Mouse (Mus musculus) gastrocnemius, postnatal 10 days (tissue): ENCODE data around the gene Ppp1r15a. TPM values are rescaled to one million over a fixed set of nuclear protein-coding genes. Genes with fewer than 3 reads are reported as not detected.
"Not testable (repeated sequence)": the region's sequence is repeated elsewhere in the genome, so short reads cannot be mapped to it uniquely, and the experiment has no call there.

Experiments used
- DNase-seq: peaks from one replicate; pipeline ENCODE4 v3.0.0; 2021; ENCODE audit warnings: mixed read lengths
- total RNA-seq, 2 experiments: library from RNA; stranded (reverse); gene quantifications; 2 replicates each; pipeline ENCODE4 v1.2.3; 2021

The Ppp1r15a gene
- total RNA-seq, 2 experiments from 2014 or later, result 16.3 to 16.9 TPM

- DNase-seq, result not testable (repeated sequence)
Observed at GRCm38 (mm10) chr7:45484985-45485384, 41.1 kb downstream of the Ppp1r15a start.

- DNase-seq, result no peak
Observed at GRCm38 (mm10) chr7:45482166-45482565, 43.9 kb downstream of the Ppp1r15a start.

- peak; percentile 53 for DNase-seq
Observed at GRCm38 (mm10) chr7:45481374-45481927, 44.6 kb downstream of the Ppp1r15a start, which contains the start of gene Tulp2. Gene Tulp2 (plus strand): TSS chr7:45481877.

GRCm38 (mm10) chr7:45480310-45480709, 45.8 kb downstream of the Ppp1r15a start:
- DNase-seq, result not testable (repeated sequence)

- DNase-seq, result no peak
Observed at GRCm38 (mm10) chr7:45478774-45479173, 47.3 kb downstream of the Ppp1r15a start.

GRCm38 (mm10) chr7:45477003-45477402, 49.1 kb downstream of the Ppp1r15a start:
- DNase-seq, result no peak

- no peak for DNase-seq
Observed at GRCm38 (mm10) chr7:45476453-45476852, 49.6 kb downstream of the Ppp1r15a start.

- no peak for DNase-seq
Observed at GRCm38 (mm10) chr7:45475291-45475969, 50.6 kb downstream of the Ppp1r15a start.

Other genes with a start within 250 kb of the Ppp1r15a start
- gene Slc6a21, start 248.8 kb downstream of the Ppp1r15a start, total RNA-seq, result not detected
- 10 to 100 TPM; 25.5 to 35.2 TPM for gene Trpm4, start 192.5 kb downstream of the Ppp1r15a start, total RNA-seq
- 100 to 1,000 TPM; 579 to 609 TPM for gene Hrc, start 191.0 kb downstream of the Ppp1r15a start, total RNA-seq
- gene Ppfia3, start 159.2 kb downstream of the Ppp1r15a start, total RNA-seq, result under 1 TPM; 0.89 to 0.97 TPM
- 1 to 10 TPM; 1.9 to 2.0 TPM for gene Lin7b, start 155.7 kb downstream of the Ppp1r15a start, total RNA-seq
- gene Snrnp70, start 130.5 kb downstream of the Ppp1r15a start, total RNA-seq, result 100 to 1,000 TPM; 123 to 156 TPM
- gene Kcna7, start 120.6 kb downstream of the Ppp1r15a start, total RNA-seq, result 10 to 100 TPM; 25.4 to 29.6 TPM
- 1 to 10 TPM; 1.4 to 1.8 TPM for gene Ntf5, start 112.6 kb downstream of the Ppp1r15a start, total RNA-seq
- gene Lhb, start 105.4 kb downstream of the Ppp1r15a start, total RNA-seq, result not detected
- gene Gys1, start 91.4 kb downstream of the Ppp1r15a start, total RNA-seq, result 100 to 1,000 TPM; 142 to 150 TPM
- gene Ruvbl2, start 88.2 kb downstream of the Ppp1r15a start, total RNA-seq, result 10 to 100 TPM; 29.4 to 36.9 TPM
- gene Ftl1, start 66.4 kb downstream of the Ppp1r15a start, total RNA-seq, result 100 to 1,000 TPM; 173 to 194 TPM
- 10 to 100 TPM; 29.4 to 29.6 TPM for gene Bax, start 59.4 kb downstream of the Ppp1r15a start, total RNA-seq
- gene Tulp2, start 44.4 kb downstream of the Ppp1r15a start, total RNA-seq, result not detected
- gene Gm45808, start 39.5 kb downstream of the Ppp1r15a start, total RNA-seq, result 1 to 10 TPM; 3.8 to 6.4 TPM
- gene Dhdh, start 37.5 kb downstream of the Ppp1r15a start, total RNA-seq, result 1 to 10 TPM; 8.8 to 9.5 TPM
- gene Nucb1, start 15.9 kb downstream of the Ppp1r15a start, total RNA-seq, result 100 to 1,000 TPM; 121 to 137 TPM
- gene Plekha4, start 62 bp upstream of the Ppp1r15a start, total RNA-seq, result 10 to 100 TPM; 14.8 to 16.3 TPM
- under 1 TPM in 1 of 2 experiments, not detected in 1; 0.19 TPM for gene Hsd17b14, start 28.6 kb upstream of the Ppp1r15a start, total RNA-seq
- 10 to 100 TPM; 24.0 to 25.2 TPM for gene Bcat2, start 43.9 kb upstream of the Ppp1r15a start, total RNA-seq
- not detected for gene Fgf21, start 89.2 kb upstream of the Ppp1r15a start, total RNA-seq
- gene Fut1, start 91.0 kb upstream of the Ppp1r15a start, total RNA-seq, result not detected
- under 1 TPM in 1 of 2 experiments, not detected in 1; 0.38 TPM for gene Izumo1, start 95.5 kb upstream of the Ppp1r15a start, total RNA-seq
- 10 to 100 TPM; 17.2 to 19.7 TPM for gene Rasip1, start 101.2 kb upstream of the Ppp1r15a start, total RNA-seq
- gene Mamstr, start 113.7 kb upstream of the Ppp1r15a start, total RNA-seq, result 100 to 1,000 TPM; 105 to 131 TPM
- under 1 TPM in 1 of 2 experiments, not detected in 1; 0.11 TPM for gene Fut2, start 140.1 kb upstream of the Ppp1r15a start, total RNA-seq
- under 1 TPM; 0.75 to 0.77 TPM for gene Ntn5, start 157.8 kb upstream of the Ppp1r15a start, total RNA-seq
- under 1 TPM in 1 of 2 experiments, not detected in 1; 0.21 TPM for gene Sec1, start 168.1 kb upstream of the Ppp1r15a start, total RNA-seq
- gene Car11, start 173.6 kb upstream of the Ppp1r15a start, total RNA-seq, result 1 to 10 TPM; 3.4 to 3.9 TPM
- gene Dbp, start 178.8 kb upstream of the Ppp1r15a start, total RNA-seq, result 10 to 100 TPM; 35.9 to 37.9 TPM
- 100 to 1,000 TPM; 793 to 822 TPM for gene Rpl18, start 189.2 kb upstream of the Ppp1r15a start, total RNA-seq
- 10 to 100 TPM; 11.8 to 13.8 TPM for gene Sphk2, start 191.7 kb upstream of the Ppp1r15a start, total RNA-seq
- gene Fam83e, start 194.9 kb upstream of the Ppp1r15a start, total RNA-seq, result under 1 TPM; 0.12 to 0.45 TPM
- not detected for gene Spaca4, start 199.5 kb upstream of the Ppp1r15a start, total RNA-seq